Mouse (Mus musculus): ENCODE data around the gene Fam71b. TPM values are rescaled to one million over a fixed set of nuclear protein-coding genes. Genes with fewer than 3 reads are reported as not detected.

Fam71b gene
- polyA plus RNA-seq (2015; fragmentation: Nextera tagmentation; extraction: Ambion mirVana): not detected in 2 replicates

GRCm38 (mm10) chr11:46396167-46396859, at the start of gene Fam71b:
Gene Fam71b, plus strand, starts transcription at chr11:46396559.
- Histone ChIP-seq H3K9ac (no peak within 1 kb of the TSS), H3K36me3 (no peaks in the 10 kb centered on the region), H3K4me1 (replicated peaks) (no peaks in the 10 kb centered on the region), H3K27ac (replicated peaks) (no peak within 1 kb of the TSS), H3K9me3 (no peaks in the 10 kb centered on the region), H3K27me3 (no peaks in the 10 kb centered on the region), H3K4me3 (no peak within 1 kb of the TSS), H3K4me2 (no peak within 1 kb of the TSS)
- WGBS: 81% methylated on average over 13 of the region's 13 CpGs
- no peak for ATAC-seq (ENCODE audit: low read depth)

GRCm38 (mm10) chr11:46347756-46348155, 48.6 kb upstream of the Fam71b start:
- no peak for ATAC-seq (ENCODE audit: low read depth)
- H3K36me3 ChIP-seq: no peaks in the 10 kb centered on the region
- no peaks in the 10 kb centered on the region for H3K27me3 ChIP-seq
- H3K4me1 ChIP-seq (replicated peaks): 0 out of 2 replicates have a peak, but pooled peaks cover 3% of the 10 kb centered on the region
- H3K27ac ChIP-seq (replicated peaks): no peak overlapping the region
- 86% methylated on average over 5 of the region's 5 CpGs for WGBS
- no peak overlapping the region for H3K4me2 ChIP-seq
- H3K9ac ChIP-seq: no peak overlapping the region
- H3K9me3 ChIP-seq: no peaks in the 10 kb centered on the region
- H3K4me3 ChIP-seq: no peak overlapping the region

GRCm38 (mm10) chr11:46348416-46348815, 47.9 kb upstream of the Fam71b start:
- WGBS: 72% methylated on average over 3 of the region's 3 CpGs
- Histone ChIP-seq H3K9me3 (no peaks in the 10 kb centered on the region), H3K4me1 (replicated peaks) (0 out of 2 replicates have a peak, but pooled peaks cover 3% of the 10 kb centered on the region), H3K27ac (replicated peaks) (no peak overlapping the region), H3K4me3 (no peak overlapping the region), H3K27me3 (no peaks in the 10 kb centered on the region), H3K4me2 (no peak overlapping the region), H3K9ac (no peak overlapping the region), H3K36me3 (no peaks in the 10 kb centered on the region)
- ATAC-seq (ENCODE audit: low read depth): no peak

- Histone ChIP-seq H3K36me3 (no peaks in the 10 kb centered on the region), H3K27me3 (no peaks in the 10 kb centered on the region), H3K27ac (replicated peaks) (no peak overlapping the region), H3K4me1 (replicated peaks) (no peaks in the 10 kb centered on the region), H3K9ac (no peak overlapping the region), H3K4me3 (no peak overlapping the region), H3K9me3 (no peaks in the 10 kb centered on the region), H3K4me2 (no peak overlapping the region)
- ATAC-seq (ENCODE audit: low read depth): no peak
- WGBS: 58% methylated on average over 2 of the region's 2 CpGs
Observed at GRCm38 (mm10) chr11:46349681-46350410, 46.5 kb upstream of the Fam71b start.

GRCm38 (mm10) chr11:46358369-46358768, 38.0 kb upstream of the Fam71b start:
- H3K9ac ChIP-seq: no peak overlapping the region
- no peaks in the 10 kb centered on the region for H3K4me1 ChIP-seq (replicated peaks)
- WGBS: 77% methylated on average over 1 of the region's 1 CpGs
- no peak overlapping the region for H3K4me2 ChIP-seq
- no peaks in the 10 kb centered on the region for H3K36me3 ChIP-seq
- no peaks in the 10 kb centered on the region for H3K27me3 ChIP-seq
- no peak overlapping the region for H3K27ac ChIP-seq (replicated peaks)
- no peak for ATAC-seq (ENCODE audit: low read depth)
- H3K4me3 ChIP-seq: no peak overlapping the region
- no peaks in the 10 kb centered on the region for H3K9me3 ChIP-seq

DNA sequence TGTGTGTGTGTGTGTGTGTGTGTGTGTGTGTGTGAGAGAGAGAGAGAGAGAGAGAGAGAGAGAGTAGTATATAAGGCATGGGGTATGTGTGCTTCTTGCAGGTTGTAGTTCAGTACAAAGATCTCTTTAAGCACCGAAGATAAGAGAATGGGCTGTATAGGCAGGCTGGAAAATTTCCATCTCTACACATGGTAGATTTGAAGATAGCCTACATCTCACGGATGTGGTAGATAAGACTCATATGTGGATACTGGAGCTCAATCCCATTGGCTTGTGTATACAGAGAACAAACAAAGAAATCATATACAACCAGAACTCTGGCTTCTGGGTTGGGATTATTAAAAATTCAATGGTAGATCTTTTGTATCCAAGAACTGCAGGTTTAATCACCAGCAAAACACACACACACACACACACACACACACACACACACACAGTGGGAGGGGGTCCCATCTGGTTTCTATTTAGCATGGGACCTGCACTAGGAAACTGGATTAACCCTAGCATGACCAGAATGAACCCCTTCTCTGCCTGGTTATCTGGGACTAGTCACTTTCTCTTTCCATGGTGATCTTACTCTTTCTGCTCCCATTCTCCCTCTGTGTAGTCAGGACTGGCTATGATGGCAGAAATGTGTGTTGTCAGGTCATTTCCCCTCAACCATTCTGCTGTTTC, 35.2 kb upstream of the Fam71b start:
- no peak overlapping the region for H3K9ac ChIP-seq
- H3K9me3 ChIP-seq: no peaks in the 10 kb centered on the region
- H3K4me3 ChIP-seq: no peak overlapping the region
- no peak overlapping the region for H3K4me2 ChIP-seq
- no peak overlapping the region for H3K27ac ChIP-seq (replicated peaks)
- H3K27me3 ChIP-seq: no peaks in the 10 kb centered on the region
- no peak for ATAC-seq (ENCODE audit: low read depth)
- H3K4me1 ChIP-seq (replicated peaks): no peaks in the 10 kb centered on the region
- H3K36me3 ChIP-seq: no peaks in the 10 kb centered on the region
- 88% methylated on average over 2 of the region's 2 CpGs for WGBS

DNA sequence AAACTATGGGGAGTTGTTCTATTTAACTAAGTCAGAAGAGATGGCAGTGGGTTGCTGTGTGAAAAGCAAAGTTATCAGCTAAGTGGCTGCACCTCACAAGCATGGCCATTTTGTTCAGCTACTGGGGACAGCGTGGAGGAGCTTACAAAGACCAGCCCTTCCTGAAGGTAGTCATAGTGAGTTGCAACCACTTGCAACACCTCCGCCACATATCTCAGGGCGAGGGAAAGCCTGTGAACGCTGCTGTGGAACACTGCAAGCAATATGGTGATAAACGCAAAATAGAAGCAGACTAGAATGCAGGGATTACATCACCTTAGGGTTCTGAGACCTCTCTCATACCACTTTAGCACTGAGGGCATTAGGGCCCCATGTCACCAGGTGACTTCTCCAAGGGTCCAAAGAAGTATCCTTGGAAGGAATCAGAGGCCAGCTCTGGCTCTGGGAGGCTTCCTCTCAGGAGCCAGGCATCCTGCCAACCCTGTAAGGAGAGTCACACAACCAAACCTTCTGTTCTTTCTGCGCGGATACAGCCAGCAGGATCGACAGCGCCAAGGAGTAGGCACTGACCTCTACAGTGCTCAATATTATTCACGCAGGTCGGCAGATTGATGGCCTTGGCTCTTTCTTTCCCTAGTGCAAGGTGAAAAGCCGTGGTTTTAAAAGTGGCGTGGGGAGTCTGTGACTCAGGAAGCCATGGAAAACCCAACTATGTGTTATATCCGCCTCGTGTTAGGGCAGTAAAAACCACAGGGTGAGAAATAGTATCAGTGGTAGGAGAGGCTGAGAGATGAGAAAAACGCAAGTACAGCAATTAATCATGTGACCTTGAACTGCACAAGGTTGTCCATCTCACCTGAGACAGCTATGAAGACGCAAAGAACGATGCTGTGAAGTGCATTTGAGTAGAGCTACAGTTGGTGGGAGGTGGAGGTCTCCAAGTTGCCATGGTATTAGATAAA, 34.0 kb upstream of the Fam71b start:
- no peaks in the 10 kb centered on the region for H3K9me3 ChIP-seq
- H3K4me2 ChIP-seq: no peak overlapping the region
- 86% methylated on average over 18 of the region's 18 CpGs for WGBS
- no peak overlapping the region for H3K9ac ChIP-seq
- no peak overlapping the region for H3K4me3 ChIP-seq
- ATAC-seq (ENCODE audit: low read depth): no peak
- H3K36me3 ChIP-seq: no peaks in the 10 kb centered on the region
- H3K4me1 ChIP-seq (replicated peaks): no peaks in the 10 kb centered on the region
- H3K27ac ChIP-seq (replicated peaks): no peak overlapping the region
- no peaks in the 10 kb centered on the region for H3K27me3 ChIP-seq

- Histone ChIP-seq H3K9me3 (no peaks in the 10 kb centered on the region), H3K4me3 (no peak overlapping the region), H3K4me1 (replicated peaks) (no peaks in the 10 kb centered on the region), H3K27me3 (no peaks in the 10 kb centered on the region), H3K27ac (replicated peaks) (no peak overlapping the region), H3K4me2 (no peak overlapping the region), H3K9ac (no peak overlapping the region), H3K36me3 (no peaks in the 10 kb centered on the region)
- ATAC-seq (ENCODE audit: low read depth): no peak
- 94% methylated on average over 9 of the region's 9 CpGs for WGBS
Observed at GRCm38 (mm10) chr11:46363864-46364263, 32.5 kb upstream of the Fam71b start.

DNA sequence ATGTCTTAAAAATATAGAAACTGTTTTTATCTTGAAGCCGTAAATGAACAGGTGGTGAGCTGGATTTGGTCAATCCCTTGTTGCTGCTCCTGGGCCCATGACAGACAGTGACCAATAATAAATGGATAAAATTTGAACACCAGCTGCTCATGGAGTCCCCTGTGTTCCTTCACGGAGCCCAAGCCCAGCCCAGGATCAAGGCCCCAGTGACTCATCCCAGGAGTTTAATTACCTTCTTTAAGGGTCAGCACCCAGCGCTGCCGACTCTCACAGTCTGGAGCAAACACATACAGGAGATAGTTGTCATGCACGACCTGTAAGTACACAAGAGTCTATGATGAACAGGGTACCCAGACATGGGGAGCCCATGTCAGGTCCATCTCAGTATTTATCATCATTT, 30.6 kb upstream of the Fam71b start:
- Histone ChIP-seq H3K9ac (no peak overlapping the region), H3K9me3 (no peaks in the 10 kb centered on the region), H3K4me3 (no peak overlapping the region), H3K4me2 (no peak overlapping the region), H3K4me1 (replicated peaks) (no peaks in the 10 kb centered on the region), H3K27ac (replicated peaks) (no peak overlapping the region), H3K27me3 (no peaks in the 10 kb centered on the region), H3K36me3 (no peaks in the 10 kb centered on the region)
- 80% methylated on average over 5 of the region's 5 CpGs for WGBS
- no peak for ATAC-seq (ENCODE audit: low read depth)

- Histone ChIP-seq H3K36me3 (no peaks in the 10 kb centered on the region), H3K9me3 (no peaks in the 10 kb centered on the region), H3K4me2 (no peak overlapping the region), H3K9ac (no peak overlapping the region), H3K4me3 (no peak overlapping the region), H3K27ac (replicated peaks) (no peak overlapping the region), H3K4me1 (replicated peaks) (no peaks in the 10 kb centered on the region), H3K27me3 (no peaks in the 10 kb centered on the region)
- 63% methylated on average over 3 of the region's 3 CpGs for WGBS
- no peak for ATAC-seq (ENCODE audit: low read depth)
Observed at GRCm38 (mm10) chr11:46366357-46366756, 30.0 kb upstream of the Fam71b start.

GRCm38 (mm10) chr11:46370457-46370856, 25.9 kb upstream of the Fam71b start:
- Histone ChIP-seq H3K9ac (no peak overlapping the region), H3K4me2 (no peak overlapping the region), H3K4me1 (replicated peaks) (no peaks in the 10 kb centered on the region), H3K4me3 (no peak overlapping the region), H3K27me3 (no peaks in the 10 kb centered on the region), H3K9me3 (no peaks in the 10 kb centered on the region), H3K27ac (replicated peaks) (no peak overlapping the region), H3K36me3 (no peaks in the 10 kb centered on the region)
- WGBS: 89% methylated on average over 4 of the region's 4 CpGs
- no peak for ATAC-seq (ENCODE audit: low read depth)
